In genomic region chr2:132710488-132710887, GRCm38 (mm10) we compare ENCODE assay signal across 16 mouse cellular contexts.
"Had no signal": no experiment of that assay in that cellular context is flagged by ENCODE, and none has a peak within 500 bp of the region (broad histone marks: within the 10 kb centered on the region; RNA-seq: fewer than 3 reads in every experiment).

No protein-coding gene starts in this region.

- ATAC-seq: lung, postnatal 0 days; midbrain, embryonic 16.5 days had no signal

- H3K27ac ChIP-seq: kidney, postnatal 0 days; layer of hippocampus, adult 2 months; left cerebral cortex, adult 2 months; liver, embryonic 13.5 days; midbrain, embryonic 12.5 days; stomach, embryonic 15.5 days had no signal

- H3K9me3 ChIP-seq: liver, embryonic 13.5 days; midbrain, embryonic 12.5 days; stomach, embryonic 15.5 days had no signal

- H3K4me2 ChIP-seq: liver, embryonic 13.5 days; lung, embryonic 14.5 days; midbrain, embryonic 12.5 days; stomach, embryonic 15.5 days had no signal

- DNase-seq: kidney, adult 18-20 months; kidney, postnatal 25 days; layer of hippocampus, adult 9-11 months; liver, embryonic 13.5 days; lung, embryonic 14.5 days; right cerebral cortex, adult 18-20 months; right cerebral cortex, postnatal 25 days; spleen, adult 18-20 months; thymus, postnatal 25 days had no signal

- H3K9ac ChIP-seq: liver, embryonic 13.5 days; lung, embryonic 14.5 days; midbrain, embryonic 12.5 days; stomach, embryonic 15.5 days had no signal

- H3K36me3 ChIP-seq: liver, embryonic 13.5 days; midbrain, embryonic 12.5 days; stomach, embryonic 15.5 days had no signal

- H3K4me1 ChIP-seq: liver, embryonic 13.5 days; stomach, embryonic 15.5 days had no signal

- H3K27me3 ChIP-seq: midbrain, embryonic 12.5 days; stomach, embryonic 15.5 days had no signal

- H3K4me3 ChIP-seq: layer of hippocampus, adult 2 months; left cerebral cortex, adult 2 months; liver, embryonic 13.5 days; midbrain, embryonic 12.5 days; stomach, embryonic 15.5 days had no signal
